Mouse (Mus musculus): ENCODE results near the gene Ddx50. TPM values are rescaled to one million over a fixed set of nuclear protein-coding genes. Genes with fewer than 3 reads are reported as not detected.
"Not testable (repeated sequence)": the region's sequence is repeated elsewhere in the genome, so short reads cannot be mapped to it uniquely, and the experiment has no call there.

Gene Ddx50
- total RNA-seq, 1 experiment from 2014 or later = 107 TPM

DNA sequence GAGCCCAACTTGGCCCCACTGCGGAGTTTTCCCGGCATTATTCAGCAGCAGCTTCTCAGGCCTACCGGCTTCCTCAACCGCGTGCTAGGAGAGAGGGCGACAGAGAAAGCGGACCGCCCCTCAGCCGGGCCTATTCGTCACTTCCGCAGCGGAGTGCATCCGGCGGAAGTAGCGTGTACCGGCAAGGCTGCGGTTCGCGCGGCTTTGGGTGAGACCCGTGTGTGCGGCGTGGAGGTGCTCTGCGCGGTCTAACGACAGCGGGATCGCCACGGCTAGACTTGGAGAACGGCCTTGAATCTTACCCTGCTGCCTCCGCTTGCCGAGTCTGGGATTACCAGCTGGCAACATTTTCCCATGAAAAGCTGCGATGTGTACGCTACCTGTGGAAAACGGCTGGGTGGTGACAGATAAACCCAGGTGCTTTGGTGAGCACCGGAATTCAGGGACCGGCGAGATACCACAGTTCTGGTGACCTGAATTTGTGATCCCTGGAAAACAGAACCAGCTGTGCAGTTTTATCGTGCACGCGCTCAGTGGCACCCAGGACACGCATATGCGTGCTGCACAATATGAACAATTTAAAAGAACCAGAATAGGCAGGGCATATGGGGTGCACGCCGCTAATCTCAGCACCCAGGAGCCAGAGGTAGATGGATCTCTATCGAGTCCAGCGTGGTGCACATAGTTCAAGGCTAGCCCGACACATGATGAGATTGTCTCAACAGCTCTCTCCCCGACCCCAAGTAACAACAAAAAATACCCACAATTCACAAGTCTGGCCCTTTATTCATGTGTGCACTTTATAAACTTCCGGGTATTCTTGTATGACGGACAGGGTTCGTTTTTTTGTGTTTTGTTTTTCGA lies 48.6 kb downstream of the Ddx50 start, which contains the start of gene Ddx21:
Gene Ddx21, minus strand, starts transcription at position 105 of the 864 bp plus-strand sequence.
- ATAC-seq (ENCODE audit: extremely low read depth, insufficient number of reproducible peaks, low FRiP score, poor library complexity, severe bottlenecking) = peak; percentile 99

GRCm38 (mm10) chr10:62601833-62602176 lies 49.2 kb downstream of the Ddx50 start:
- ATAC-seq (ENCODE audit: extremely low read depth, insufficient number of reproducible peaks, low FRiP score, poor library complexity, severe bottlenecking) = no peak

DNA sequence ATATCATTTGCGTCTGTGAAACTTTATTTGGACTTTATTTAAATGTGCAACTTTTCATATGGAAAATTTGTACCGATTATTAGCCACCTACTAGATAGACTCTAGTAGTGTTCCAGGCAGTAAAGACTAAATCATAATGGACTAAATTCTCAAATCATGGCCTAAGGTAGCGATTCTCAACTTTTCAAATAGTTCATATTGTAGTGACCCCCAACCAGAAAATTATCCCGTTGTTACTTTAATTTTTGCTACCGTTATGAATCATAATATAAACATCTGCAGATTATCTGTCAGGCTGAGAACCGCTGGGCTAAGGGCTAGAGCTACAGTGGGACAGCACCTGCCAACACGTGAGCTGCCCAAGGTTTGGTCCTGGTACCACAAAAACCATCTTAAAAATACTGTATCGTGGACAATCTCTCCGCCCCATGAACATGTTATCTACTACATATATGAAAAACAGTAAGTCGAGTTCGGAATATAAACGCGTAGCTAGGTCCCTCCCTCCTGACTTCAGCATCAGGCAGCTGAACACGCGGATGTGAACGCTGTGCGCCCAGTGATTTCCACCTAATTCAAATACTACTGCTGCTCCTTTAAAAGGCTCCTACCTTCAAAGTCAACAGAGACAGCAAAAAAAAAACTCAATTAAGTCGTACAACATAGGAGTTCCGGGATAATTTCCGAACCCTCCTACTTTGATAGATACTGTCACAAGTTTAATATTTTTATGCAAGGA lies 49.8 kb downstream of the Ddx50 start:
- ATAC-seq (ENCODE audit: extremely low read depth, insufficient number of reproducible peaks, low FRiP score, poor library complexity, severe bottlenecking) = no peak

DNA sequence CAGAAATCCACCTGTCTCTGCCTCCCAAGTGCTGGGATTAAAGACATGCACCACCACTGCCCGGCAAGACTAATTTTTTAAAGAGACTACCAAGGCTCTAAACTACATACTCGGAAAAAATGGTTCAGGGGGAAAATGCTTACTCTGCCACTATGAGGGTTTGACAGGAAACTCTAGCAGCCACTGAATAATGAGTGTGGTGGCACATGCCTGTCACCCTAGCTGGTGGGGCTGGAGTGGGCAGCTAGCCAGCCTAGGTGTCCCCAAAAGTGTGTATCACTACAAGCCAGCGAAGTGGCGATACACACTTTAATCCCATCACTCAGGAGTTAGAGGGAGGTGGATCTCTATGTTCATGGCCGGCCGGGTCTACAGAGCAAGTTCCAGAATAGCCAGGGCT lies 51.0 kb downstream of the Ddx50 start:
- no peak for ATAC-seq (ENCODE audit: extremely low read depth, insufficient number of reproducible peaks, low FRiP score, poor library complexity, severe bottlenecking)

- not testable (repeated sequence) for ATAC-seq (ENCODE audit: extremely low read depth, insufficient number of reproducible peaks, low FRiP score, poor library complexity, severe bottlenecking)
Observed at GRCm38 (mm10) chr10:62599311-62599710, 51.7 kb downstream of the Ddx50 start.

DNA sequence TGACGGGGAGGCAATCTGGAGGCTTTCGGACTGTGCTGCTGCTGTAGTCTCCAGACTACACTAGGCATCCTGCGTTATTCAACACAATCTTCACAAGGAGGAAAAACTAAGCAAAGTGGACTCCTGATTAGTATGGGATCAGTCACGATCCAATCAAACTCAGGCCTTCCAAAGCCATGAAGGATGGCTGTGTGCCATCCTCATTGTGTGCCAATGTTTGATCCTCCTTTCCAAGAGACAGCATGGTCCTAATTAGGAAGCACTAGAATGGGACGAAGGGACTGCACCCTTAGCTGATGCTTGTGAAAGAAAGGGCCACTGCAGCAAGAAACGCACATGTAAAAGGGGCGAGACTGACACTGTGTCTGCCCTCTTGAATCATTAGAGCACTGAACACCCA lies 58.5 kb downstream of the Ddx50 start:
- ATAC-seq (ENCODE audit: extremely low read depth, insufficient number of reproducible peaks, low FRiP score, poor library complexity, severe bottlenecking) = no peak

DNA sequence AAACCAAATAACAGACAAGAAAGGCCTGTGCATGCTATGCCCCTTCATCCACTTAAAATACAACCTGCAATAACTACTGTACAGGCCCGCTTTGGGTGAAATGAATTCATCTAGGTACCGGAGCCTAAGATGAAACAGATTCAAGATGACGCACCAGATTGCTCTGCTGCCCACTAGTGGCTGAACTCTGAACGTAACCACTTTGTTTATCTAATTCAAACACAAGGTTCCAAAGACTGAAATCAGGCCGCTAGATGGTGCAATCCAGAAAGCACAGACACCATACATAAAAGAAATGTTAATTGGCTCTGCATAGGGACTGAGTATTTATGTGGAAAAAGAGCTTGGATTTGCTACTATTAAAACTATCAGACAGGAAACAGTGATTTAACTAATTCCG lies 60.8 kb downstream of the Ddx50 start:
- peak; percentile 96 for ATAC-seq (ENCODE audit: extremely low read depth, insufficient number of reproducible peaks, low FRiP score, poor library complexity, severe bottlenecking)

DNA sequence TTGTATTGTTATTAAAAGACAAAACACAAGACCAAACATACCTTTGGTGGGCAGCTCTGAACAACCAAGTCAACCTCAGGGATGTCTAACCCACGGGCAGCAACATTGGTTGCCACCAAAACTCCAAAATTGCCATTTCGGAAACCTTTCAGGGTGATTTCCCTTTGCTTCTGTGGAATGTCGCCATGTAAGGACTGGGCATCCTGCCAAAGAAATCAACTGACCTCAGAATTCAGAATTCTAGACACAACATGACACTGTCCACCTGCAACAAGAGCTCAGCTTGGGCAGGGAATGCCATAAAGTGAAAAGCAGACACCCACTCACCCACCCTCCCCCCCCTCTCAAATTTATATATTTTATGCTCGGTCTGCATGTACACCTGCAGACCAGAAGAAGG lies 62.4 kb downstream of the Ddx50 start:
- ATAC-seq (ENCODE audit: extremely low read depth, insufficient number of reproducible peaks, low FRiP score, poor library complexity, severe bottlenecking) = no peak

- ATAC-seq (ENCODE audit: extremely low read depth, insufficient number of reproducible peaks, low FRiP score, poor library complexity, severe bottlenecking) = no peak
Observed at GRCm38 (mm10) chr10:62583245-62583644, 67.8 kb downstream of the Ddx50 start.

GRCm38 (mm10) chr10:62582701-62583100 lies 68.3 kb downstream of the Ddx50 start:
- ATAC-seq (ENCODE audit: extremely low read depth, insufficient number of reproducible peaks, low FRiP score, poor library complexity, severe bottlenecking) = no peak

- ATAC-seq (ENCODE audit: extremely low read depth, insufficient number of reproducible peaks, low FRiP score, poor library complexity, severe bottlenecking) = no peak
Observed at GRCm38 (mm10) chr10:62582263-62582662, 68.8 kb downstream of the Ddx50 start.

GRCm38 (mm10) chr10:62579129-62579528 lies 71.9 kb downstream of the Ddx50 start:
- not testable (repeated sequence) for ATAC-seq (ENCODE audit: extremely low read depth, insufficient number of reproducible peaks, low FRiP score, poor library complexity, severe bottlenecking)

DNA sequence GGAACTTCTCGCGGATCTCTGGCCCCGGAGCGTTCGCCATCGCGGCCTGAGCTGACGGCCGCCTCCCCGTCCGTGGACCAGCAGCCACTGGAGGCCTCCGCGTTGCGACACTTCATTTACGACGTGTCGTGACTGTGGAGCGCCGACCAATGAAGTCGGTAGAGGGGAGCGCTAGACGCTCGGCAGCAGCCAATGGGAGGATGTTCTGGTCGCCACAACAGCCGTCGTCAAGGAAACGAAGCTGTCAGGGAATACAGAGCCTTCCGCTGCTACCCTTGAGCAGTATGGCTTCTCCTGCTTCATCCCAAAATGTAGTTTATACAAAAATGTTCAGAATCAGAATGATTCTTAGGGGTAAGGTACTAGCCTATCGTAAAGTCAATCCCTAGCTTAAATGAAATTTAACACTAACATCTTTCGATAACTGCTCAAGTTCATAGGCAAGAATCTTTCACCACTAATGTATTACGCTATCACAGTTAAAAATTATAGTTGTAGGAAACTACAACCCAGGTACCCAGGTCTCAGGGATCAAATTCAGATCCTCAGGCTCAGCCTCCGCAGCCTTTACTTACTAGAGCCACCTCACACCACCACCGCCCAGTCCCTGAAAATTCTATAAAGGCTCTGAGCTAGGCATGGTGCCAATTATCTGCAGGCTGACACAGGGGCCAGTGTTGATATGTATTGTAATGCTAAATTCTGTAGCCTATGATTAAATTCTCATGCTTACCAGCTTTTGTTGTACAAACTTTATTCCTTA lies 72.5 kb downstream of the Ddx50 start, which contains the start of gene Kif1bp:
Gene Kif1bp, minus strand, starts transcription at position 120 of the 763 bp plus-strand sequence.
- peak; percentile 100 for ATAC-seq (ENCODE audit: extremely low read depth, insufficient number of reproducible peaks, low FRiP score, poor library complexity, severe bottlenecking)

GRCm38 (mm10) chr10:62577673-62578337 lies 73.2 kb downstream of the Ddx50 start:
- no peak for ATAC-seq (ENCODE audit: extremely low read depth, insufficient number of reproducible peaks, low FRiP score, poor library complexity, severe bottlenecking)

GRCm38 (mm10) chr10:62575001-62575400 lies 76.0 kb downstream of the Ddx50 start:
- no peak for ATAC-seq (ENCODE audit: extremely low read depth, insufficient number of reproducible peaks, low FRiP score, poor library complexity, severe bottlenecking)

DNA sequence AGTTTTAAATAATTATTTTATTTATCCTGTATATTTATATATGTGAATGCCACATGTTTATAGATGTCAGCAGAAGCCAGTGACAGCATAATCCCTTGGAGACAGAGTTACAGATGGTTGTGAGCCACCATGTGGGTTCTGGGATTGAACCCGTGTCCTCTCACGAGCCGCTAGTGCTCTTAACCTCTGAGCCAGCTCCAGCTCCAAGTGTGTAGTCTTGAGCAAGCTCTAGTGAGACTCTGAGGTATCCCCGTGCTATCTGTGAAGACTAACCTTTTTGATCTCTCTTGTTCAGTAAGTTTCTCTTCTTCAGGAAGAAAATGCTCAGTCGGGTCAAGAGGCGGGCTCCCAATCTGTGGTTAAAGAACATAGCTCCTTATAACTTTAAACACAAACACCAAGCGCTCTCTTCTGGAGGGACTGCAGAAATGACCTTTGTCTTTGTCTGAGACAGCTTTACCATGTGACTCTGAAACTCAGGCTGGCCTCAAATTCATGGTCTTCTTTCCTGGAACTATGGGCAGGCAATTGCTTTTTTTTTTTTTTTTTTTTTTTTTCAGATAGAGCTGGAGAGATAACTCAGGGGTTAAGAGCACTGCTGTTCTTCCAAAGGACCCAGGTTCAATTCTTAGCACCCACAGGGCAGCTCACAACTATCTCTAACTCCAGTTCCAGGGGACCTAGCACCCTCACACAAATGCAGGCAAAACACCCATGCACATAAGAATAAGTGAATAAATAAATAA lies 80.7 kb downstream of the Ddx50 start:
- no peak for ATAC-seq (ENCODE audit: extremely low read depth, insufficient number of reproducible peaks, low FRiP score, poor library complexity, severe bottlenecking)

DNA sequence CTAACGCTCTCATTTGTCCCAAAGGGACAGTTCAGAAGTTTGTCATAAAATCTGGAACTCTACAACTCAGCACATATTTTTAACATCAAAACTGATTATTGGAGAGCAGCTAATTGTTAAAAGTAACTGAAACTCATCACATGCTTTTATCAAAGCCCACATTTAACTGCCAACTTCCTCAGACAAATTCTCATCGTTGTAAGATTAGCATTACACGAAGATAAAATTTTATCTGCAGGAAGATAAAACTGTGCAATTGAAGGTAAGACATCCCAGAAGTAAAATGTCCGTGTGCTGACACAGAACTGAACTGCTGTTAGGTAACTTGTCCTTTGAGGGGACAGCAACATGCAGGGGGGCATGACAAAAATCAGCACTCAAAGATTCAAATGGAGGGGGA lies 82.2 kb downstream of the Ddx50 start:
- no peak for ATAC-seq (ENCODE audit: extremely low read depth, insufficient number of reproducible peaks, low FRiP score, poor library complexity, severe bottlenecking)
